Mouse (Mus musculus) c-Kit-positive CD71-negative TER-119-negative erythroid progenitor cells, embryonic 14.5 days (primary cell): ENCODE results near the gene Phf1.
A peak's percentile ranks its signal among the peaks of the same experiment; 100 is the strongest.
"Not testable (repeated sequence)": the region's sequence is repeated elsewhere in the genome, so short reads cannot be mapped to it uniquely, and the experiment has no call there.

Experiments
- DNase-seq: peaks from one replicate; pipeline ENCODE4 v3.0.0-alpha.2; 2013; ENCODE audit warnings: low read depth

The Phf1 gene

GRCm38 (mm10) chr17:26932839-26933398 lies at the start of gene Phf1:
Gene Phf1 (plus strand): TSS chr17:26933052.
- peak; percentile 81 for DNase-seq

- DNase-seq: no peak
Observed at GRCm38 (mm10) chr17:26883585-26883984, 49.3 kb upstream of the Phf1 start.

GRCm38 (mm10) chr17:26884995-26885926 lies 47.6 kb upstream of the Phf1 start:
- peak; percentile 79 for DNase-seq

- DNase-seq: peak; percentile 68
Observed at GRCm38 (mm10) chr17:26886047-26886749, 46.7 kb upstream of the Phf1 start.

- DNase-seq: no peak
Observed at GRCm38 (mm10) chr17:26887926-26888325, 44.9 kb upstream of the Phf1 start.

- no peak for DNase-seq
Observed at GRCm38 (mm10) chr17:26892635-26893375, 40.0 kb upstream of the Phf1 start.

- no peak for DNase-seq
Observed at GRCm38 (mm10) chr17:26893492-26893891, 39.4 kb upstream of the Phf1 start.

- no peak for DNase-seq
Observed at GRCm38 (mm10) chr17:26894342-26894741, 38.5 kb upstream of the Phf1 start.

GRCm38 (mm10) chr17:26895578-26895977 lies 37.3 kb upstream of the Phf1 start:
- peak; percentile 63 for DNase-seq

GRCm38 (mm10) chr17:26900916-26901315 lies 31.9 kb upstream of the Phf1 start:
- DNase-seq: no peak

- DNase-seq: no peak
Observed at GRCm38 (mm10) chr17:26904320-26904719, 28.5 kb upstream of the Phf1 start.

- DNase-seq: not testable (repeated sequence)
Observed at GRCm38 (mm10) chr17:26907506-26907905, 25.3 kb upstream of the Phf1 start.

- no peak for DNase-seq
Observed at GRCm38 (mm10) chr17:26915248-26915647, 17.6 kb upstream of the Phf1 start.

- peak; percentile 99 for DNase-seq
Observed at GRCm38 (mm10) chr17:26916711-26917482, 16.0 kb upstream of the Phf1 start, which contains the start of gene Kifc5b. Gene Kifc5b (plus strand): TSS chr17:26917091.

- not testable (repeated sequence) for DNase-seq
Observed at GRCm38 (mm10) chr17:26917560-26917959, 15.3 kb upstream of the Phf1 start.

- no peak for DNase-seq
Observed at GRCm38 (mm10) chr17:26918343-26918742, 14.5 kb upstream of the Phf1 start.

- not testable (repeated sequence) for DNase-seq
Observed at GRCm38 (mm10) chr17:26919516-26919915, 13.3 kb upstream of the Phf1 start.

GRCm38 (mm10) chr17:26922368-26922767 lies 10.5 kb upstream of the Phf1 start:
- DNase-seq: not testable (repeated sequence)

- not testable (repeated sequence) for DNase-seq
Observed at GRCm38 (mm10) chr17:26925414-26925813, 7.4 kb upstream of the Phf1 start.

GRCm38 (mm10) chr17:26931795-26932194 lies 1.1 kb upstream of the Phf1 start:
- not testable (repeated sequence) for DNase-seq

- DNase-seq: no peak
Observed at GRCm38 (mm10) chr17:26933419-26933818, 567 bp downstream of the Phf1 start.
